Mouse (Mus musculus) MEL (cell line): Measurements from ENCODE around the gene Rbfox2. TPM values are rescaled to one million over a fixed set of nuclear protein-coding genes. Genes with fewer than 3 reads are reported as not detected.

Source experiments
- DNase-seq: peaks from one replicate; pipeline ENCODE4 v3.0.0; 2011; ENCODE audit warnings: low read depth, low spot score
- H3K27ac ChIP-seq: 2 replicates; pipeline ENCODE4 v1.5.1; 2012; ENCODE audit warnings: low read depth, mild to moderate bottlenecking, control low read depth, low read length, moderate library complexity; ENCODE audit not compliant: control insufficient read depth
- H3K27me3 ChIP-seq, 2 experiments: fragments of 150-350 bp in 1 of 2; sonication (generic) in 1 of 2; 2 replicates each; pipeline ENCODE4 v1.6.1; 2012; ENCODE audit warnings: low read length in 2 of 2, mild to moderate bottlenecking in 2 of 2, improper control_type of control experiment in 1 of 2, moderate library complexity in 1 of 2; ENCODE audit not compliant: insufficient read depth in 2 of 2, control insufficient read depth in 1 of 2
- H3K36me3 ChIP-seq, 2 experiments: 2 replicates each; pipeline ENCODE4 v1.6.1; 2012 to 2014; ENCODE audit warnings: low read length in 2 of 2, improper control_type of control experiment in 1 of 2, inconsistent platforms in 1 of 2, mild to moderate bottlenecking in 1 of 2; ENCODE audit not compliant: insufficient read depth in 2 of 2, control insufficient read depth in 1 of 2
- H3K4me1 ChIP-seq, 2 experiments: fragments of 150-350 bp in 1 of 2; sonication (generic) in 1 of 2; 2 replicates each; pipeline ENCODE4 v1.6.1; 2012; ENCODE audit warnings: low read length in 2 of 2, improper control_type of control experiment in 1 of 2, mild to moderate bottlenecking in 1 of 2; ENCODE audit not compliant: insufficient read depth in 2 of 2, control insufficient read depth in 1 of 2
- H3K4me3 ChIP-seq, 2 experiments: fragments of 150-350 bp in 1 of 2; sonication (generic) in 1 of 2; 2 replicates each; pipeline ENCODE4 v1.5.1; 2012; ENCODE audit warnings: low read depth in 2 of 2, low read length in 2 of 2, mild to moderate bottlenecking in 2 of 2, moderate library complexity in 2 of 2, control low read depth in 1 of 2, improper control_type of control experiment in 1 of 2; ENCODE audit not compliant: control insufficient read depth in 1 of 2, insufficient read depth in 1 of 2
- H3K79me2 ChIP-seq: 2 replicates; pipeline ENCODE4 v1.6.1; 2012; ENCODE audit warnings: mild to moderate bottlenecking, low read length, moderate library complexity; ENCODE audit not compliant: control insufficient read depth, poor library complexity, insufficient read depth
- H3K9ac ChIP-seq: 2 replicates; pipeline ENCODE4 v1.6.1; 2012; ENCODE audit warnings: low read depth, mild to moderate bottlenecking, control low read depth, low read length, moderate library complexity; ENCODE audit not compliant: control insufficient read depth, poor library complexity, severe bottlenecking
- H3K9me3 ChIP-seq: fragments of 150-350 bp; sonication (generic); replicated peaks from 2 replicates; pipeline ENCODE4 v1.6.1; 2012; ENCODE audit warnings: mild to moderate bottlenecking, low read length, improper control_type of control experiment, moderate library complexity; ENCODE audit not compliant: insufficient read depth
- CHD1 ChIP-seq: IDR thresholded peaks from 2 replicates; pipeline ENCODE4 v1.6.1; 2012; ENCODE audit warnings: low read depth, mild to moderate bottlenecking, inconsistent platforms, low read length, improper control_type of control experiment
- CHD2 ChIP-seq: IDR thresholded peaks from 2 replicates; pipeline ENCODE4 v1.6.1; 2011; ENCODE audit warnings: low read length, improper control_type of control experiment
- E2F4 ChIP-seq: IDR thresholded peaks from 2 replicates; pipeline ENCODE4 v1.6.1; 2011; ENCODE audit warnings: low read depth, low read length, improper control_type of control experiment, borderline replicate concordance
- ELF1 ChIP-seq: IDR thresholded peaks from 2 replicates; pipeline ENCODE4 v1.6.1; 2014; ENCODE audit warnings: low read depth, mild to moderate bottlenecking, inconsistent platforms, low read length, improper control_type of control experiment, moderate library complexity
- ETS1 ChIP-seq: IDR thresholded peaks from 2 replicates; pipeline ENCODE4 v1.6.1; 2012; ENCODE audit warnings: low read depth, mild to moderate bottlenecking, inconsistent platforms, low read length, improper control_type of control experiment, moderate library complexity
- GABPA ChIP-seq: IDR thresholded peaks from 2 replicates; pipeline ENCODE4 v1.6.1; 2012; ENCODE audit warnings: low read depth, mild to moderate bottlenecking, inconsistent platforms, low read length, improper control_type of control experiment, moderate library complexity
- GATA1 ChIP-seq: IDR thresholded peaks from 2 replicates; pipeline ENCODE4 v1.6.1; 2011; ENCODE audit warnings: low read depth, low read length, improper control_type of control experiment
- MAFK ChIP-seq: IDR thresholded peaks from 2 replicates; pipeline ENCODE4 v1.6.1; 2011; ENCODE audit warnings: low read depth, mild to moderate bottlenecking, low read length, improper control_type of control experiment, borderline replicate concordance
- MAX ChIP-seq: IDR thresholded peaks from 2 replicates; pipeline ENCODE4 v1.6.1; 2011; ENCODE audit warnings: low read length, improper control_type of control experiment
- MEF2A ChIP-seq: IDR thresholded peaks from 2 replicates; pipeline ENCODE4 v1.6.1; 2014; ENCODE audit warnings: low read depth, mild to moderate bottlenecking, inconsistent platforms, low read length, improper control_type of control experiment; ENCODE audit not compliant: poor library complexity, insufficient replicate concordance, severe bottlenecking; ENCODE audit errors: extremely low read depth
- NRF1 ChIP-seq: IDR thresholded peaks from 2 replicates; pipeline ENCODE4 v1.6.1; 2014; ENCODE audit warnings: low read depth, mild to moderate bottlenecking, inconsistent platforms, low read length, improper control_type of control experiment, moderate library complexity; ENCODE audit not compliant: poor library complexity, insufficient read depth, severe bottlenecking
- POLR2A ChIP-seq, 2 experiments: IDR thresholded peaks; 2 replicates each; pipeline ENCODE4 v1.6.1; 2011 to 2012; ENCODE audit warnings: low read length in 2 of 2, mild to moderate bottlenecking in 2 of 2, control low read depth in 1 of 2, improper control_type of control experiment in 1 of 2, low read depth in 1 of 2, moderate library complexity in 1 of 2; ENCODE audit not compliant: control insufficient read depth in 1 of 2, insufficient read depth in 1 of 2, poor library complexity in 1 of 2
- POLR2AphosphoS5 ChIP-seq: IDR thresholded peaks from 2 replicates; pipeline ENCODE4 v1.6.1; 2012; ENCODE audit warnings: low read depth, borderline replicate concordance, mild to moderate bottlenecking, inconsistent platforms, low read length, moderate library complexity, mixed read lengths
- RAD21 ChIP-seq: IDR thresholded peaks from 2 replicates; pipeline ENCODE4 v1.6.1; 2011; ENCODE audit warnings: mild to moderate bottlenecking, low read depth, low read length, improper control_type of control experiment
- SMC3 ChIP-seq: IDR thresholded peaks from 2 replicates; pipeline ENCODE4 v1.6.1; 2011; ENCODE audit warnings: low read depth, low read length, improper control_type of control experiment
- TBP ChIP-seq: IDR thresholded peaks from 2 replicates; pipeline ENCODE4 v1.8.0; 2011; ENCODE audit warnings: low read depth, low read length, improper control_type of control experiment
- TCF12 ChIP-seq: IDR thresholded peaks from 2 replicates; pipeline ENCODE4 v1.6.1; 2014; ENCODE audit warnings: low read depth, mild to moderate bottlenecking, inconsistent platforms, low read length, improper control_type of control experiment, moderate library complexity
- UBTF ChIP-seq: IDR thresholded peaks from 2 replicates; pipeline ENCODE4 v1.6.1; 2012; ENCODE audit warnings: low read depth, mild to moderate bottlenecking, inconsistent platforms, low read length, improper control_type of control experiment, moderate library complexity, borderline replicate concordance; ENCODE audit not compliant: insufficient read depth
- USF1 ChIP-seq: IDR thresholded peaks from 2 replicates; pipeline ENCODE4 v1.6.1; 2014; ENCODE audit warnings: low read depth, mild to moderate bottlenecking, inconsistent platforms, low read length, improper control_type of control experiment, moderate library complexity
- ZC3H11A ChIP-seq: IDR thresholded peaks from 2 replicates; pipeline ENCODE4 v1.6.1; 2012; ENCODE audit warnings: low read depth, mild to moderate bottlenecking, inconsistent platforms, low read length, improper control_type of control experiment
- ZKSCAN1 ChIP-seq: IDR thresholded peaks from 2 replicates; pipeline ENCODE4 v1.6.1; 2012; ENCODE audit warnings: low read depth, mild to moderate bottlenecking, inconsistent platforms, low read length, improper control_type of control experiment, moderate library complexity
- ZMIZ1 ChIP-seq: IDR thresholded peaks from 2 replicates; pipeline ENCODE4 v1.6.1; 2012; ENCODE audit warnings: low read depth, mild to moderate bottlenecking, inconsistent platforms, low read length, improper control_type of control experiment, moderate library complexity
- polyA plus RNA-seq, 2 experiments: library from polyadenylated mRNA; stranded (reverse) in 1 of 2; unstranded in 1 of 2; fragments of >175 nt in 1 of 2; fragments of >200 nt in 1 of 2; gene quantifications; 2 replicates each; pipeline versions ENCODE4 v1.2.1 to v1.2.4; 2012; ENCODE audit warnings: low replicate concordance in 2 of 2, low read depth in 1 of 2; ENCODE audit not compliant: insufficient read length in 2 of 2, insufficient read depth in 1 of 2, missing spikeins in 1 of 2
- total RNA-seq: library from RNA; depleted of rRNA; stranded (reverse); fragments of 300-350 nt; gene quantifications from 2 replicates; pipeline ENCODE4 v1.2.3, GENCODE M21; 2012

Gene Rbfox2
- total and polyA plus RNA-seq, 3 experiments, result 3.4 to 6.0 TPM; not detected in 1

DNA sequence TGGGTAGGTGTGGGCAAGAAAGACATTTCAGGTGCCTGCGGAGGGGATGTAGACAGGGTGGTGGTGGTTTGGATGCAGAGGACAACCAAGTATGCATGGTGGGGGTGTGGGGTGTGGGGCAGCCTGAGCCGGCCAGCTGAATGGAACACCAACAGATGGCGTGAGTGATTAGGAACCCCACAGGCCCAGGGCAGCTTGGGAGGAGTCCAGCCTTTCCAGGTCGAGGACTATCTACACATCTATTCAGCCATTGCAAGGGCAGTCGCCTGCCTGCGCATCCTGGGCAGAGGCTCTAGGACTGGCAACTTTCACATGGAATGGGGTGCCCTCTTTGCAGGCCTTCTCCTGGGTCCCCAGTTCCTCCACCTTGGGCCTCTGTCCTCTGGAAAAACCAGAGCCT lies 272.3 kb downstream of the Rbfox2 start:
- Histone ChIP-seq H3K9me3 (no peaks in the 10 kb centered on the region), H3K9ac (no peak overlapping the region), H3K4me3 (no peak overlapping the region), H3K36me3 (no peaks in the 10 kb centered on the region), H3K27ac (no peak overlapping the region), H3K79me2 (no peaks in the 10 kb centered on the region)
- TF ChIP-seq NRF1 (no peak), E2F4 (no peak), SMC3 (no peak), CHD1 (no peak), ZKSCAN1 (no peak), GABPA (no peak), MAX (no peak), UBTF (no peak), ELF1 (no peak), MAFK (no peak)
- TF ChIP-seq, all 39 proteins: peak for 0
- Histone ChIP-seq H3K4me1 (no peaks in the 10 kb centered on the region), H3K27me3 (no peaks in the 10 kb centered on the region; a peak in 1 of 4 replicates)
- no peak for DNase-seq

- Histone ChIP-seq H3K79me2 (no peaks in the 10 kb centered on the region), H3K4me1 (no peaks in the 10 kb centered on the region)
Observed at GRCm38 (mm10) chr15:77031271-77031670, 275.5 kb downstream of the Rbfox2 start.

More at GRCm38 (mm10) chr15:77031271-77031670, 275.5 kb downstream of the Rbfox2 start:
- no peaks in the 10 kb centered on the region for H3K9me3 ChIP-seq
- no peak overlapping the region for H3K9ac ChIP-seq
- no peak for DNase-seq
- peaks cover 0 to 2% of the 10 kb centered on the region in 2 experiments; a peak in 2 of 4 replicates for H3K27me3 ChIP-seq
- H3K36me3 ChIP-seq, result no peaks in the 10 kb centered on the region
- H3K4me3 ChIP-seq, result no peak overlapping the region
- TF ChIP-seq ZMIZ1 (no peak), ETS1 (no peak), POLR2A (IDR thresholded peaks at IDR 0.05; ENCODE audit: control insufficient read depth in 1 of 2, insufficient read depth in 1 of 2, low read depth in 1 of 2, low read length in 2 of 2, poor library complexity in 1 of 2) (no peak), CHD2 (no peak), RAD21 (no peak), MEF2A (no peak), TBP (no peak), ELF1 (no peak), GABPA (no peak), ZC3H11A (no peak), USF1 (no peak), GATA1 (no peak), POLR2AphosphoS5 (no peak), TCF12 (no peak), MAFK (no peak)
- TF ChIP-seq, all 39 proteins: peak for 0
- no peak overlapping the region for H3K27ac ChIP-seq
